Mouse (Mus musculus): ENCODE data around the gene 6330403K07Rik. TPM values are rescaled to one million over a fixed set of nuclear protein-coding genes. Genes with fewer than 3 reads are reported as not detected.

Gene 6330403K07Rik
- polyA plus RNA-seq (2016; fragmentation: Nextera tagmentation; extraction: Ambion mirVana), result 417 TPM in 2 replicates

GRCm38 (mm10) chr11:71033163-71033761 is at the start of gene 6330403K07Rik:
Gene 6330403K07Rik, minus strand, starts transcription at chr11:71033513.
- peak within 1 kb of the TSS; percentile 96 for H3K27ac ChIP-seq
- H3K27me3 ChIP-seq, result no peaks in the 10 kb centered on the region
- peaks cover 1% of the 10 kb centered on the region for H3K36me3 ChIP-seq
- peak; percentile 95 for ATAC-seq (ENCODE audit: low FRiP score)
- peak within 1 kb of the TSS; percentile 74 for H3K4me3 ChIP-seq
- H3K4me2 ChIP-seq (replicated peaks), result peak within 1 kb of the TSS; percentile 74
- H3K9ac ChIP-seq, result peak within 1 kb of the TSS; percentile 91
- no peaks in the 10 kb centered on the region for H3K9me3 ChIP-seq (replicated peaks)
- WGBS, result under 1% methylated on average over 27 of the region's 31 CpGs
- peaks cover 15% of the 10 kb centered on the region for H3K4me1 ChIP-seq

GRCm38 (mm10) chr11:71076342-71076741 is 43.0 kb upstream of the 6330403K07Rik start:
- Histone ChIP-seq H3K9me3 (replicated peaks) (peaks cover 7% of the 10 kb centered on the region), H3K4me2 (replicated peaks) (no peak overlapping the region), H3K27me3 (no peaks in the 10 kb centered on the region), H3K4me1 (no peaks in the 10 kb centered on the region), H3K9ac (no peak overlapping the region), H3K4me3 (no peak overlapping the region), H3K36me3 (no peaks in the 10 kb centered on the region), H3K27ac (no peak overlapping the region)
- no peak for ATAC-seq (ENCODE audit: low FRiP score)
- WGBS, result 75% methylated on average over 1 of the region's 1 CpGs

- Histone ChIP-seq H3K27ac (no peak overlapping the region), H3K27me3 (no peaks in the 10 kb centered on the region), H3K36me3 (no peaks in the 10 kb centered on the region), H3K4me1 (no peaks in the 10 kb centered on the region), H3K9ac (no peak overlapping the region), H3K4me3 (no peak overlapping the region), H3K9me3 (replicated peaks) (no peaks in the 10 kb centered on the region), H3K4me2 (replicated peaks) (no peak overlapping the region)
- no peak for ATAC-seq (ENCODE audit: low FRiP score)
- 7% methylated on average over 1 of the region's 1 CpGs for WGBS
Measured at GRCm38 (mm10) chr11:71052554-71052953, 19.2 kb upstream of the 6330403K07Rik start.

- Histone ChIP-seq H3K27me3 (no peaks in the 10 kb centered on the region), H3K9ac (no peak overlapping the region), H3K36me3 (no peaks in the 10 kb centered on the region), H3K4me2 (replicated peaks) (no peak overlapping the region), H3K27ac (no peak overlapping the region), H3K9me3 (replicated peaks) (no peaks in the 10 kb centered on the region), H3K4me1 (no peaks in the 10 kb centered on the region), H3K4me3 (no peak overlapping the region)
- 99% methylated on average over 5 of the region's 5 CpGs for WGBS
- ATAC-seq (ENCODE audit: low FRiP score), result no peak
Measured at GRCm38 (mm10) chr11:71039526-71040298, 6.4 kb upstream of the 6330403K07Rik start.

- Histone ChIP-seq H3K4me3 (peak overlapping the region; percentile 74), H3K27ac (peak overlapping the region; percentile 96), H3K36me3 (peaks cover 7% of the 10 kb centered on the region), H3K9ac (peak overlapping the region; percentile 91), H3K4me1 (peaks cover 15% of the 10 kb centered on the region), H3K27me3 (no peaks in the 10 kb centered on the region), H3K9me3 (replicated peaks) (no peaks in the 10 kb centered on the region), H3K4me2 (replicated peaks) (peak overlapping the region; percentile 74)
- peak; percentile 14; the same call in 1 of the 2 replicates for ATAC-seq (ENCODE audit: low FRiP score)
- WGBS, result 5% methylated on average over 26 of the region's 26 CpGs
Measured at GRCm38 (mm10) chr11:71032491-71033162, 686 bp downstream of the 6330403K07Rik start.

GRCm38 (mm10) chr11:71032070-71032469 is 1.2 kb downstream of the 6330403K07Rik start:
- peak overlapping the region; percentile 74 for H3K4me3 ChIP-seq
- peak overlapping the region; percentile 96 for H3K27ac ChIP-seq
- no peaks in the 10 kb centered on the region for H3K9me3 ChIP-seq (replicated peaks)
- 69% methylated on average over 7 of the region's 7 CpGs for WGBS
- H3K4me2 ChIP-seq (replicated peaks), result peak overlapping the region; percentile 74
- H3K36me3 ChIP-seq, result peaks cover 12% of the 10 kb centered on the region
- no peaks in the 10 kb centered on the region for H3K27me3 ChIP-seq
- peak overlapping the region; percentile 91 for H3K9ac ChIP-seq
- ATAC-seq (ENCODE audit: low FRiP score), result no peak
- H3K4me1 ChIP-seq, result peaks cover 15% of the 10 kb centered on the region

GRCm38 (mm10) chr11:71029403-71030118 is 3.8 kb downstream of the 6330403K07Rik start:
- 77% methylated on average over 3 of the region's 3 CpGs for WGBS
- Histone ChIP-seq H3K9me3 (replicated peaks) (no peaks in the 10 kb centered on the region), H3K9ac (no peak overlapping the region), H3K27ac (no peak overlapping the region), H3K36me3 (peaks cover 33% of the 10 kb centered on the region), H3K4me2 (replicated peaks) (no peak overlapping the region), H3K4me1 (peaks cover 15% of the 10 kb centered on the region), H3K4me3 (no peak overlapping the region), H3K27me3 (no peaks in the 10 kb centered on the region)
- ATAC-seq (ENCODE audit: low FRiP score), result no peak

GRCm38 (mm10) chr11:71028280-71028679 is 5.0 kb downstream of the 6330403K07Rik start:
- WGBS, result 86% methylated on average over 3 of the region's 3 CpGs
- Histone ChIP-seq H3K9ac (no peak overlapping the region), H3K4me2 (replicated peaks) (no peak overlapping the region), H3K27ac (no peak overlapping the region), H3K9me3 (replicated peaks) (no peaks in the 10 kb centered on the region), H3K4me3 (no peak overlapping the region), H3K4me1 (peaks cover 15% of the 10 kb centered on the region), H3K27me3 (no peaks in the 10 kb centered on the region), H3K36me3 (peaks cover 35% of the 10 kb centered on the region)
- ATAC-seq (ENCODE audit: low FRiP score), result no peak

GRCm38 (mm10) chr11:71019201-71020068 is 13.9 kb downstream of the 6330403K07Rik start, which contains the start of the genes Mis12 and Derl2:
Gene Mis12, plus strand, starts transcription at chr11:71019611.
Gene Derl2, minus strand, starts transcription at chr11:71019841.
- H3K36me3 ChIP-seq, result peaks cover 2% of the 10 kb centered on the region; the same call in 1 of the 2 replicates
- H3K4me3 ChIP-seq, result peak within 1 kb of the TSS; percentile 90
- H3K27me3 ChIP-seq, result no peaks in the 10 kb centered on the region
- peak; percentile 100 for ATAC-seq (ENCODE audit: low FRiP score)
- no peaks in the 10 kb centered on the region for H3K9me3 ChIP-seq (replicated peaks)
- peak within 1 kb of the TSS; percentile 86 for H3K9ac ChIP-seq
- peak within 1 kb of the TSS; percentile 83 for H3K4me2 ChIP-seq (replicated peaks)
- WGBS, result under 1% methylated on average over 70 of the region's 71 CpGs
- H3K4me1 ChIP-seq, result peaks cover 30% of the 10 kb centered on the region
- H3K27ac ChIP-seq, result peak within 1 kb of the TSS; percentile 88

- H3K4me3 ChIP-seq, result peak overlapping the region; percentile 90
- peaks cover 30% of the 10 kb centered on the region for H3K4me1 ChIP-seq
- ATAC-seq (ENCODE audit: low FRiP score), result no peak; the same call in 1 of the 2 replicates
- peak overlapping the region; percentile 86 for H3K9ac ChIP-seq
- H3K36me3 ChIP-seq, result peaks cover 5% of the 10 kb centered on the region; the same call in 1 of the 2 replicates
- peak overlapping the region; percentile 83 for H3K4me2 ChIP-seq (replicated peaks)
- no peaks in the 10 kb centered on the region for H3K27me3 ChIP-seq
- peak overlapping the region; percentile 81 for H3K27ac ChIP-seq
- H3K9me3 ChIP-seq (replicated peaks), result no peaks in the 10 kb centered on the region
- 7% methylated on average over 28 of the region's 28 CpGs for WGBS
Measured at GRCm38 (mm10) chr11:71018416-71019200, 14.7 kb downstream of the 6330403K07Rik start.
